Mouse (Mus musculus) embryonic fibroblast, embryonic 13.5 days (primary cell): Measurements from ENCODE around the gene Sfta2.

ENCODE experiments used
- CTCF ChIP-seq: IDR thresholded peaks from 2 replicates; pipeline ENCODE4 v1.5.1; 2011; ENCODE audit warnings: mild to moderate bottlenecking, control low read depth, low read length, moderate library complexity, borderline replicate concordance; ENCODE audit not compliant: insufficient read depth
- POLR2A ChIP-seq: IDR thresholded peaks from 2 replicates; pipeline ENCODE4 v1.6.1; 2011; ENCODE audit warnings: low read depth, mild to moderate bottlenecking, control low read depth, low read length, moderate library complexity

GRCm38 (mm10) chr17:35593786-35594185, 7.6 kb upstream of the Sfta2 start:
- no peak for TF ChIP-seq CTCF
- no peak for TF ChIP-seq POLR2A
